Mouse (Mus musculus) heart, embryonic 13.5 days (tissue): ENCODE measurements at regions not wholly inside any gene's neighbourhood (a gene's known extent, or its start where the extent isn't known, plus 50 kb on each side); places are given as distances from the start of the nearest gene placed in this dataset.

Experiments used
- ATAC-seq: fragments of 200-750 bp; cut with Nextera tagmentation; 2 replicates; pipeline ENCODE4 v1.8.0; 2017; ENCODE audit warnings: moderate TSS enrichment; ENCODE audit not compliant: insufficient number of reproducible peaks, low FRiP score, low TSS enrichment; ENCODE audit errors: extremely low read depth
- H3K27ac ChIP-seq: fragments of 300-500 bp; sonication (generic); replicated peaks from 2 replicates; pipeline ENCODE4 v1.5.1; 2015; ENCODE audit warnings: moderate library complexity, mild to moderate bottlenecking, inconsistent platforms
- H3K27me3 ChIP-seq: fragments of 300-500 bp; sonication (generic); replicated peaks from 2 replicates; pipeline ENCODE4 v1.6.1; 2015; ENCODE audit warnings: mild to moderate bottlenecking, inconsistent platforms
- H3K36me3 ChIP-seq: fragments of 300-500 bp; sonication (generic); 2 replicates; pipeline ENCODE4 v1.6.1; 2015; ENCODE audit warnings: mild to moderate bottlenecking, inconsistent platforms
- H3K4me1 ChIP-seq: fragments of 300-500 bp; sonication (generic); 2 replicates; pipeline ENCODE4 v1.6.1; 2015; ENCODE audit warnings: inconsistent platforms
- H3K4me2 ChIP-seq: fragments of 300-500 bp; sonication (generic); 2 replicates; pipeline ENCODE4 v1.6.1; 2015; ENCODE audit warnings: inconsistent platforms, mild to moderate bottlenecking, moderate library complexity
- H3K4me3 ChIP-seq: fragments of 300-500 bp; sonication (generic); 2 replicates; pipeline ENCODE4 v1.5.1; 2015; ENCODE audit warnings: moderate library complexity, mild to moderate bottlenecking, inconsistent platforms
- H3K9ac ChIP-seq: fragments of 300-500 bp; sonication (generic); 2 replicates; pipeline ENCODE4 v1.6.1; 2015; ENCODE audit warnings: inconsistent platforms, mild to moderate bottlenecking, moderate library complexity
- H3K9me3 ChIP-seq: fragments of 300-500 bp; sonication (generic); 2 replicates; pipeline ENCODE4 v1.6.1; 2016; ENCODE audit warnings: inconsistent platforms
- WGBS: fragments of 180-500 bp; shearing (Covaris S2); methylation state at CpG from one replicate; pipeline ENCODE4 v1.1.7; 2015; ENCODE audit warnings: mixed read lengths; 5-methylcytosine and 5-hydroxymethylcytosine counted together

DNA sequence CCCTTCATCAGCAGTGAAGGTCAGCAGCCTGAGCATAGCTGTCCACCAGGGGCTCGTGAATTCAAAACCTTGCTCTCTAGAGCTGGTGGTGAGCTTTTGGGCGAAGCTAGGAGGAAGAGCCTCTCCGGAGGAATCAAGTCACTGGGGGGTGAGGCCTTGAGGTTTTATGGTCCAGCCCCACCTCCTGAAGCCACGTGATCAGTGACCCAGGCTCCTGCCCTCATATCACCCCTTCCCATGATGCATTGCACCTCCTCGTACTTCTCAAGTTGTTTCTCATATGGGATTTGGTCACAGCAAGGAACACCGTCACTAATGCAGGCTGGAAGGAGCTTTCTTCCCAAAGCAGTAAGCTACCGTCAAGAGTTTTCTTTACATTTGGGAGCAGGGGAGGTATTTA is 132.1 kb upstream of the Rbm19 start:
- H3K4me1 ChIP-seq: peaks cover 16% of the 10 kb centered on the region
- 0 out of 2 replicates have a peak, but pooled peaks cover 6% of the 10 kb centered on the region for H3K27me3 ChIP-seq
- no peak for ATAC-seq
- H3K36me3 ChIP-seq: no peaks in the 10 kb centered on the region
- H3K4me3 ChIP-seq: no peak overlapping the region
- WGBS: 67% methylated on average over 7 of the region's 7 CpGs
- H3K9me3 ChIP-seq: no peaks in the 10 kb centered on the region
- no peak overlapping the region for H3K9ac ChIP-seq
- no peak overlapping the region for H3K4me2 ChIP-seq
- no peak overlapping the region for H3K27ac ChIP-seq

DNA sequence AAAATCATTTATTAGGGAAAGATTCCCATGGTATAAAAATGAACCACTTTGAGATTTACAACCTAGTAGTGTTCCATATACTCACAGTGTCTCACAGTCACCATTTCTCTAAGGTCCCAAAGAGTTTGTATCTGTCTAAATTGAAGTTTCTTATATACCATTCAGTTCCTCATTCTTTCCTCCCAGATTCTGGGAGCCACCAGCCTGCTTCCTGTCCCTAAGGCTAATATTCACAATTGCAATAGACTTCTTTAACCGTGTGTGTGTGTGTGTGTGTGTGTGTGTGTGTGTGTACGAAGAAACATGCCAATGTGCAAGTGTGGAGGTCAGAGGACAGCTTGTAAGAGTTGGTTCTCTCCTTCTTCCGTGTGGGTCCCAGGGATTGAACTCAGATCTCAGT is 124.1 kb upstream of the Rbm19 start:
- no peaks in the 10 kb centered on the region for H3K36me3 ChIP-seq
- no peaks in the 10 kb centered on the region for H3K9me3 ChIP-seq
- no peak for ATAC-seq
- no peaks in the 10 kb centered on the region; the same call in 1 of the 2 replicates for H3K27me3 ChIP-seq
- H3K27ac ChIP-seq: no peak overlapping the region
- peaks cover 16% of the 10 kb centered on the region for H3K4me1 ChIP-seq
- no peak overlapping the region for H3K4me3 ChIP-seq
- H3K9ac ChIP-seq: no peak overlapping the region
- WGBS: 64% methylated on average over 3 of the region's 3 CpGs
- no peak overlapping the region for H3K4me2 ChIP-seq

DNA sequence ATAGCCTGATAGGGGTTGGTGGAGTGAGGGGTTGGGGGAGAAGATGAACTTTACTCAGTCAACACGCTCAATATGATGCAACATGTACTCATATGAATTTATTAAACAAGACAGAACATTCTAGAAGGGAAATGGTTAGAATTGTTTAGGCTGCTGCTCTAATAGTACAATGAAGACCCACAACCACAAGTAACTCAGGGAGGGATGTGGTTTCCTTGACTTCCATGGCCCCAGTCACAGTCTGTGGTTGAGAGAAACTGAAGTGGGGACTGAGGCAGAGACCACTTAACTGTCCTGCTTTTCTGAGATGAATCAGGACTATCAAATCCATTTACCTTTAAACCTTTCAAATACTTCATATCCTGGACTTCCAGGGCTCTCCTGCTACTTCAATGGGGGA is 120.5 kb upstream of the Rbm19 start:
- H3K27ac ChIP-seq: no peak overlapping the region
- no peak for ATAC-seq
- no peak overlapping the region for H3K4me3 ChIP-seq
- H3K9me3 ChIP-seq: no peaks in the 10 kb centered on the region
- no peak overlapping the region for H3K9ac ChIP-seq
- no peaks in the 10 kb centered on the region; the same call in 1 of the 2 replicates for H3K27me3 ChIP-seq
- H3K4me2 ChIP-seq: no peak overlapping the region
- no peaks in the 10 kb centered on the region for H3K4me1 ChIP-seq
- 92% methylated on average over 1 of the region's 1 CpGs for WGBS
- H3K36me3 ChIP-seq: no peaks in the 10 kb centered on the region

GRCm38 (mm10) chr5:120005696-120006469 is 110.4 kb upstream of the Rbm19 start:
- 51% methylated on average over 6 of the region's 6 CpGs for WGBS
- Histone ChIP-seq H3K9me3 (peaks cover 14% of the 10 kb centered on the region), H3K27me3 (no peaks in the 10 kb centered on the region), H3K4me3 (no peak overlapping the region), H3K4me1 (peaks cover 8% of the 10 kb centered on the region), H3K4me2 (no peak overlapping the region), H3K27ac (0 out of 2 replicates have a peak overlapping the region, but pooled peaks have one; percentile 12), H3K9ac (no peak overlapping the region), H3K36me3 (no peaks in the 10 kb centered on the region)
- no peak for ATAC-seq

GRCm38 (mm10) chr5:120007738-120008137 is 108.5 kb upstream of the Rbm19 start:
- Histone ChIP-seq H3K4me3 (no peak overlapping the region), H3K27me3 (peaks cover 3% of the 10 kb centered on the region; the same call in 1 of the 2 replicates), H3K9me3 (peaks cover 14% of the 10 kb centered on the region), H3K4me2 (no peak overlapping the region), H3K27ac (no peak overlapping the region), H3K36me3 (no peaks in the 10 kb centered on the region), H3K4me1 (peaks cover 8% of the 10 kb centered on the region), H3K9ac (no peak overlapping the region)
- WGBS: 61% methylated on average over 6 of the region's 6 CpGs
- no peak for ATAC-seq

GRCm38 (mm10) chr5:120008306-120008705 is 108.0 kb upstream of the Rbm19 start:
- H3K36me3 ChIP-seq: no peaks in the 10 kb centered on the region
- no peak for ATAC-seq
- H3K4me3 ChIP-seq: no peak overlapping the region
- H3K9me3 ChIP-seq: peaks cover 14% of the 10 kb centered on the region
- no peak overlapping the region for H3K4me2 ChIP-seq
- no peak overlapping the region for H3K27ac ChIP-seq
- H3K27me3 ChIP-seq: peaks cover 5% of the 10 kb centered on the region; the same call in 1 of the 2 replicates
- WGBS: 83% methylated on average over 9 of the region's 9 CpGs
- no peak overlapping the region for H3K9ac ChIP-seq
- H3K4me1 ChIP-seq: peaks cover 8% of the 10 kb centered on the region

GRCm38 (mm10) chr5:120015417-120015816 is 100.8 kb upstream of the Rbm19 start:
- Histone ChIP-seq H3K27me3 (peaks cover 48% of the 10 kb centered on the region), H3K4me3 (no peak overlapping the region), H3K36me3 (no peaks in the 10 kb centered on the region), H3K27ac (no peak overlapping the region), H3K9me3 (peaks cover 3% of the 10 kb centered on the region), H3K9ac (no peak overlapping the region), H3K4me2 (peak overlapping the region; percentile 29; the same call in 1 of the 2 replicates), H3K4me1 (peaks cover 15% of the 10 kb centered on the region)
- ATAC-seq: no peak
- 7% methylated on average over 10 of the region's 10 CpGs for WGBS

DNA sequence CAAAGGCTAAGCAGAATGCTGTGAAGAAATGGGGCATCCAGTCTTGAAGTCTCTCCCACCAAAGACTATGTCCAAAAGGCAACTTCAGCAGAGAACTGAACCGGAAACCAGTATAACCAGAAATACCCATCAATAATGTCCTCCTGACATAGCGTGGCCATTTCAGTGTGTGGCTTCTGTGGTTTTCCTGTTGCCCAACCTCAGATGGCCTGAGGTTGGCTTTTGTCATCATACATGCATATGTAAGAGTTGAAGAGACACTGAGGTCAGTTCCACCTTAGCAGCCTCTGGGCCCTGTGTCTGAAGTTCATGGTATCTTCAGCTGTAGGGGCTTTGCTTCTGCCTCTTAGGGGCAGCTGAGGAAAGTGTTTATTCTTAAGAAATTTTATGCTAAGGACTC is 98.1 kb upstream of the Rbm19 start:
- H3K27ac ChIP-seq: no peak overlapping the region
- H3K4me2 ChIP-seq: no peak overlapping the region
- peaks cover 27% of the 10 kb centered on the region for H3K4me1 ChIP-seq
- ATAC-seq: no peak
- H3K27me3 ChIP-seq: peaks cover 43% of the 10 kb centered on the region
- no peak overlapping the region for H3K9ac ChIP-seq
- H3K4me3 ChIP-seq: no peak overlapping the region
- no peaks in the 10 kb centered on the region for H3K36me3 ChIP-seq
- 87% methylated on average over 2 of the region's 2 CpGs for WGBS
- H3K9me3 ChIP-seq: no peaks in the 10 kb centered on the region

- Histone ChIP-seq H3K27me3 (peaks cover 38% of the 10 kb centered on the region), H3K4me2 (no peak overlapping the region), H3K9ac (no peak overlapping the region), H3K9me3 (no peaks in the 10 kb centered on the region), H3K4me3 (no peak overlapping the region), H3K36me3 (no peaks in the 10 kb centered on the region), H3K27ac (no peak overlapping the region; the same call in 1 of the 2 replicates), H3K4me1 (peaks cover 21% of the 10 kb centered on the region)
- ATAC-seq: no peak
- WGBS: 64% methylated on average over 5 of the region's 5 CpGs
These were observed 95.5 kb upstream of the Rbm19 start for GRCm38 (mm10) chr5:120020748-120021147.

DNA sequence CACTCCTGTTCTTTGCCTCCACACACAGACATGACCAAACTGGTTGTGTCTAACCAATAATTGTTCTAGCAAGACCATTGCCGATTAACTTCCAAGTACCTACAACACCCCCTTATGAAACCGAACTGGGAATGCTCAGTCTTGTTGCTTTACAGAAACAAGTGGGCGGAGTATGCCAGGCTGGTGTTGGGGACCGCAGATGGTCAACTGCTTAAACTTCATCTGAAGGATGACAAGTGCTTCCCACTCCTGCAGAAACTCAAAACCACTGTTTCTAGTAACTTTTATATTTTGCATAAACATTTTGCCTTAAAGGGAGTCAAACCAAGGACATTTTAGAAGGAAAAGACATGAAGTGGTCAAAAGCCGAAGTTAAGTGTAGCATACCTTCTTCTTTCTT is 94.0 kb upstream of the Rbm19 start:
- WGBS: 87% methylated on average over 5 of the region's 5 CpGs
- Histone ChIP-seq H3K9ac (no peak overlapping the region), H3K36me3 (no peaks in the 10 kb centered on the region), H3K4me1 (peaks cover 16% of the 10 kb centered on the region), H3K4me3 (no peak overlapping the region), H3K9me3 (no peaks in the 10 kb centered on the region), H3K4me2 (no peak overlapping the region), H3K27me3 (peaks cover 26% of the 10 kb centered on the region), H3K27ac (no peak overlapping the region)
- ATAC-seq: no peak

GRCm38 (mm10) chr5:120024071-120024470 is 92.2 kb upstream of the Rbm19 start:
- no peak overlapping the region for H3K4me2 ChIP-seq
- H3K9me3 ChIP-seq: no peaks in the 10 kb centered on the region
- ATAC-seq: no peak
- WGBS: 6% methylated on average over 10 of the region's 10 CpGs
- H3K4me3 ChIP-seq: no peak overlapping the region
- H3K4me1 ChIP-seq: peaks cover 16% of the 10 kb centered on the region
- H3K27me3 ChIP-seq: peaks cover 9% of the 10 kb centered on the region
- no peaks in the 10 kb centered on the region for H3K36me3 ChIP-seq
- no peak overlapping the region for H3K9ac ChIP-seq
- no peak overlapping the region for H3K27ac ChIP-seq

DNA sequence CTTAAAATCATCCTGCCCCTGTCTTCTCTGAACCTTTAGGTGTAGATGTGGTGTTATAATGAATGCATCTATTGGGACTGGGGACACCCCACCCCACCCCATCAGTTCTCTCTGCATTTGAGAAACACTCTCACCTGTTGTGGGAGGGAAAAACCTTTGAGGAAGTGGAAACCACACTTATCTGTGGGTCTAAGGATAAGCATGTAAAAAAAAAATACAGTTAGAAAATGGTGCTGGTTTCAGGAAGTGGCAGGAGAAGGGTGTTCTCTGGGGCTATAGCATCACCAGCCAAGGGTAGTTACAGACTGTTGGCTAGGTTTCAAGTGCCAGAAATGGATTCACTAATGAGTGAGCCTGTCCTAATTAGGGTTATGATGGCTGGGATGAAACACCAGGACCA is 91.1 kb upstream of the Rbm19 start:
- no peak for ATAC-seq
- Histone ChIP-seq H3K9me3 (no peaks in the 10 kb centered on the region), H3K4me2 (no peak overlapping the region), H3K9ac (no peak overlapping the region), H3K36me3 (no peaks in the 10 kb centered on the region), H3K4me3 (no peak overlapping the region), H3K27me3 (peaks cover 7% of the 10 kb centered on the region), H3K4me1 (peaks cover 16% of the 10 kb centered on the region), H3K27ac (no peak overlapping the region)
